Mouse (Mus musculus) CD8-positive naive resting alpha-beta T cell, adult 2 months (primary cell): ENCODE data around the gene Gm28557.
"Not testable (repeated sequence)": the region's sequence is repeated elsewhere in the genome, so short reads cannot be mapped to it uniquely, and the experiment has no call there.

ENCODE experiments used
- DNase-seq, 2 experiments: peaks; one replicate each; pipeline ENCODE4 v3.0.0; 2022; ENCODE audit warnings: low read depth in 2 of 2, low spot score in 2 of 2

Gene Gm28557

DNA sequence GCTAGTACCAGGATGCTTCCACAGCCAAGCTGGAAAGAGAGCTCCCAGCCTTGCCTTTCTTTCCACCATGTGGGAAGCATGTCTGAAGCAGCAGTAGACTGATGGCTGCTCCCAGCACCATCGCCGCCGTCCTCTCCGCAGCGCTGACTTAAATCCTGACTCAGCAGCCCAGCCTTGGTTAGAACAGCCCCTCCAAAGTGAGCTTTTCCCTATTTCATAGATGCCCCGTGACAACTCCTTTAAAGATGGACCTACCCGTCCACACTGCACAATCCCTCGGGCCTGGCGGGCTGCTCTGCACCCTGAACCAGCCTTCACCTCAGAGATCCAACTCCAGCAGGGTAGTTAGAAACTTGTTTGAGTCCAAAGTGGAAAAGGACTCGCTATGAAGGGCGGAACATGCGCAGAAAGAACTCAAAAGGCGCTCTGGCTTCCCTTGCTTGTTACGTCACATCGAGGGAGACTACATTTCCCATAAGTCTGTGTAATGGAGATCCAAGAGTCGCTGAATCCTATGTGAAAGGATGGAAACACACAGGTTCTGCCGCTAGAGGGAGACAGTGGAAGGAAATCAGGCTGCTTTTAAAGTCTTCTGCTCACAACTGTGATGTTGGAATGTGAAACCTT, at the start of gene Gm28557:
Gene Gm28557 (minus strand): TSS at position 411 of the 627 bp plus-strand sequence.
- peak; percentile 83 to 88 for DNase-seq

DNA sequence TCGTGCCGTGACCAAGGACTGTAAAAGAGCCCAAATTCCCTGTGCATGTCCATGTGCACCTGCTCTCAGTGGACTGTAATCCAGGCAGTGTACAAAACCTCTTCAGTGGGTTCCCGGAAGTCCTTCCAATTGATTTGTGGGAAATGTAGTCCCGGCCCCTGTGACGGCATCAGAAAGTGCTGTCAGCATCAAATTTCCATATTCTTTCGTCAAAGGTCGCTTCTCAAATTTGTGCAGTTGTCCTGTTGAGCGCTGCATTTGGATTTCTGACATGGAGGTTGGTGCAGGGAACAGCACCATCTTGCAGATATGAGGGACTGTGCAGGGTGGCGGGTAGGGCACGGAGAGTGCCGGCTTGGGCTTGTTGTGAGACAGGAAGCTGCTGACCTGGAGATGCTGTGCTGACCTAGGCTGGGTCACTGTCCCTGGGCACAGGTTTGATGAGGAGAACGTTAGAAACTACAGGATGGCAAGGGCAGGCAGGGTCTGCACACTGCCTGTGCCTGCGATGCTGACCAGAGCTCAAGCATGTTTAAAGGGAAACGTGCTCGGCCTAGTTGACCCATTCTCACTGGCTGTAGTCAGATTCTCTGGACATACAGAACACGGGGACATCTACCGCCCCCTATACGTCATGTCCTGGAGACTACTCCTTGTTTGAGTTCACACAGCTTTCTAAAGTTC, 19.8 kb upstream of the Gm28557 start:
- peak; percentile 55 to 71 for DNase-seq

DNA sequence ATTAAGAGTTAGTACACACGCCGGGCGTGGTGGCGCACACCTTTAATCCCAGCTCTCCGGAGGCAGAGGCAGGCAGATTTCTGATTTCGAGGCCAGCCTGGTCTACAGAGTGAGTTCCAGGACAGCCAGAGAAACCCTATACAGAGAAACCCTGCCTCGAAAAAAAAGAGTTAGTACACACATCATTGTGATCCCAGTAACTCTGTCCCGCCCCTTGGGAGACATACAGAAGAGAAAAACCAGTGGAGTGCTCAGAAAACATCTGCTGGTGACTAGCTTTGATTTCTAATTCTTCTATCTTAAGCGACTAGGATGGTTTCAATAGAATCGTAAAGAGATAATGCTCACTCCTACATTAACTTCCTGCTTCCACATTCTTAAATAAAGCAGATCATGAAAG, 19.1 kb upstream of the Gm28557 start:
- not testable (repeated sequence) for DNase-seq

DNA sequence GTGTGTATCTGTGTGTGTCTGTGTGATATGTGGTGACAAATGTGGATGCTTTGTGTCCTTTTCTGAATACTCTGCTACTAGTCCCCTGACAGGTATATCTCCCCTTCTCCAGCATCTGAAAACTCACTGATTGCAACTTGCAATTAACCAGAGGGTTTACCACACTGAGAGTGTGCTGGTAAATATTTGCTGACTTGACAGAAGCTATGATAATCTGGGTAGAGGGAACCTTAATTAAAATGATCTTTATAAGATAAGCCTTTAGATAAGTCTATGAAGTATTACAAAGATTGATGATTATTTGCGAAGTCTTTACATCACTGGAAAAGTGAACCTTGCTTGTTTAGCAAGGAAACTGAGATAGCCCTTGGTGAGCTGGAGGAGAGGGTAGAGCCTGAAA, 16.1 kb upstream of the Gm28557 start:
- no peak for DNase-seq

DNA sequence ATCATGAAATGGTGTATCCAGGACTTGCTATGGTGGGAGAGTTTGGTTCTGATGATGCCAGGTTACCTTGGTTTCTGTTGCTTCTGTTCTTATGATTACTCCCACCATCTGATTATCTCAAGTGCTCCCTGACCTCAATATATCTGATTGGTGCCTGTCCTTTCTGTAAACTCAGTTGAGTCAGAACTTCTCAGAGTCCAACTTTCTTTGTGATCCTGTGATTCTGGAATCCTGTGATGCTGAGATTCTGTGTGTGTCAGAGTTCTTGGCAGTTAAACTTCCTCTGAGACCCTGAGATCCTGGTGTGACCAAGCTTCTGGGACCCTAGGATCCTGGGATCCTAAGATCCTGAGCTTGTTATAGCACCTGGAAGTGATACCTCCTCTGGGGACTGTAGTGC, 13.0 kb upstream of the Gm28557 start, which contains the start of gene Zfp759:
Gene Zfp759 (plus strand): TSS at position 301 of the 400 bp plus-strand sequence.
- not testable (repeated sequence) for DNase-seq

DNA sequence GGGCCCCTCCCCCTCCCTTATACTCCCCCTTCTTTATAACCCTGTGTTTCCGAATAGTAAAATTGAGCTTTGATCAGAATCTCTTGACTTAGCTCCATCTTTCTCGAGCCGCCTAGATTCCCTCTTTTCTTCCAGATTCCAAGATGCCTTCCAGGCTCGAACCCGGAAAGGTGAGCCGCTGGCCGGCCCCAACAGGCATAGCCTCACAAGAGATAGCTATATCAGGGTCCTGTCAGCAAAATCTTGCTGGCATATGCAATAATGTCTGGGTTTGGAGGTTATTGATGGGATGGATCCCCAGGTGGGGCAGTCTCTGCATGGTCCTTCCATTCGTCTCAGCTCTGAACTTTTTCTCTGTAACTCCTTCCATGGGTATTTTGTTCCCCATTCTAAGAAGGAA, 7.8 kb upstream of the Gm28557 start, which contains the start of gene Rslcan18:
Gene Rslcan18 (minus strand): TSS at position 101 of the 400 bp plus-strand sequence.
- not testable (repeated sequence) for DNase-seq

DNA sequence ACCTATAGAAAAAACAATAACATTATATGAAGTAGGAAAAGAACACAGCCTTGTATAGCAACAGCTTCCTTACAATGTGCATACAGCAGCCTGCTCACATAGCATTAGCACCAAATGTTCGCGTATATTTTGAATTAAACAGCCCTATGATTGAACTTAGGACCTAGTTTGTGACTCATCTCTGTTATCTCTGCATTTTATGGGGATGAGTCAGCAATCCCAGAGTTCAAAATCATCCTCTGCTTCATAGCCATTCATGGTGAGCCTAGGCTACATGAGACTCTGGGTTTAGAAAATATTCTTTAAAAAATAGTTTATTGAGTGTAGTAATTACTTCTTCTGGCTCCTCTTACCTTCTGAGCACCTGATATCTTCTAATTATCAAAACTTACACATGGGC, 4.9 kb upstream of the Gm28557 start:
- DNase-seq: no peak

DNA sequence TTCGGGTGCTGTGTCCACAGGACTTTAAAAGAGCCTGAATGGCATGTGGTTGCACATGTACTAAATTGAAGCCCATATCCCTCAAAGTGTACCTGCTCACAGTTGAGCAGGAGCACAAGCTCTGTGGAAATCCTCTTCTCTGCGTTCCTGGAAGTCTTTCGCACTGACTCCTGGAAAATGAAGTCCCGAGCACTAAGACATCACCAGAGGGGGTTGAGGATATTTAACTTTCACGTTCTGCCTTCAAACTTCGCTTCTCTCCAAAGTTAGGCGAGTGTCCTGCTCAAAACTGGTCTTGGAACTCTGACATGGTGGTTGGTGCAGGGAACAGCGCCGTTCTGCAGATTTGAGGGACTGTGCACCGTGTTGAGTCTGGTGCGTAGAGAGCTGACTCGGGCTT, 3.7 kb upstream of the Gm28557 start:
- no peak for DNase-seq

DNA sequence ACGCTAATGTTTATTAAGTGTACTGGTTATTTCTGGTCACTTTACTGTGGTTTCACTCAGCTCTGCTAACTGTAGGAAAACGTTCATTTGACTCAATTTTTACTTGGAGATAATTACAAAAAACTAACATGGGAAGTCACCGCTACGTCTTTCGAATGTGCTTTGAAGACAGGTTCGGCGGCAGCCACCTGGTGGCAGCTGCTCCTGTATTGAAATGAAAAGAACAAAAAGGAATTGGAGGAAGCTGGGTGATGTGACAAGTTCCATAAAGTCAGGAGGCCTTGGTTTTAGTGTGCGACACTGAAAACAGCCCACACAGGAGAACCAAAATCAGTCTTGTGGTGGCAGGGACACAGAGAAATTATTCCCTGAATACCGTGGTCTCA, 410 bp upstream of the Gm28557 start:
- DNase-seq: no peak

DNA sequence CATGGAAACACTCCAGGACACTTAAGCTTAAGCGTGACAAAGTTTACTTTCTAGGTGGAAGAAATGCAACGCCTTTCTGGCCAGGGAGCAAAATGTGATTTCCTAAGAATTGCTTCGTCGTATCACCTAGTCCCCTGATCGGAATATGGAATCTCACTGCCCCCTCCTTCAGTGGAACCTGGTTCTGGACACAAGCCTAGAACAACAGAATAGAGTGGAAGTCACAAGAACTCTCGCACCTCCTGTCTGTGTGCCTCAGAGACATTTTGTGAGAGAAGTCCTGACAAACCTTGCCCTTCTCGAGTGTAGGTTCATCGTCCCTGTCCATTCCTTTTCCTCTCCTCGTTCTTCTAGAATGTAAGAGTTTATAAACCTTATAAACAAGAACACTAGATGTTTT, 723 bp downstream of the Gm28557 start:
- no peak for DNase-seq

DNA sequence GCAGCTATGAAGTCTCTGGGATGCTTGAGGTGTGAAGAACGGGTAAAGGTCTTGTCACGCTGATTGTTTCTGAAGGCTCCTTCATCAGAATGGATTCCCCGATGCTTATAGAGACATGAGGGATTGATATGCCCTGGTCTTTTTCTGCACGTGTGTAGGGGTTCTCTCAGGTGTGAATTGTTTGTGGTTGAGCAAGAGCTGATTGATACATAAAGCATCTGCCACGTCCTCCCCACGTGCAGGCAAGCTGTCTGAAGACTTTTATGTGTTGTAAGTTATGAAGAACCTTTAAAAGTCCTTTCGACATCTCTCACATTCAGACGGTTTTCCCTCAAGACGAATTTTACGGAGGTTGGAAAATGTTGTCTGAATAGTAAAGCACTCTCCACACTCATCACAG, 10.5 kb downstream of the Gm28557 start, which contains the start of gene Zfp708:
Gene Zfp708 (minus strand): TSS at position 101 of the 400 bp plus-strand sequence.
- no peak for DNase-seq

DNA sequence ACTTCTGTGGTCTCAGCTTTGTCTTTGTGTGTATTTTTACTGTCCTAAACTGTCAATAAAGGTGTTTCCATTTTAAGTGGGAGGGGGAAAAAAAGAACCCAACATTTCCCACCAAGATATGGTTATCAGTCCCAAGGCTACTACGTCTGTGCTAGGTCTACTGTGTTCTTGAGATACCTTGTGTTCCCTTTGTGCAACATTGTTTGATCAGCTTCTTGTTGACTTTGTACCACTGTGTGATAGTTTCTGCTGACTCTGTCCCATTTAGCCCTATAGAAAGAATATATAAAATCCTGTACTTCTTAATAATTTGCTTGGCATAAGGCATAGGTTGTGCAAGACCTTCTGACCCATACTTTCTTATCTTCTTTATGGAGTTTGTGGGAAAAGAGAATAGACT, 18.2 kb downstream of the Gm28557 start:
- no peak for DNase-seq

DNA sequence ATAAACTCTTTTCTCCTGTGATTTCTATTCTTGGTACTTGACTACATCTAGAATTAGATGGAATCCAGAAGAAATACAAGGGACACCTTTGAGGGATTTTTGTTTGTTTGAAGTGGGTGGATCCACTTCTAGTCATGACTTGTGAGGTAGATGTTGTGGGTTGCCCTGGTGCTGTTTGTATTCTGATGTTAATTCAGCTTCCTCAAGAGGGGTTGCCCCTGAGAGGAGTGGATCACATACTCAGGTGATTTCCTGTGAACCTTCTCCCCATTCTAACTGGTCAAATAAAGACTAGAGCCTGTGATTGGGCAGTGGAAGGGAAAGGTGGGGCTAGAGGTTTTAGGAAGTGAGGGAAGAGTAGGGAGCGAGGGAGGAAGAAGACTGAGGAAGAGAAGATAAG, 26.5 kb downstream of the Gm28557 start:
- no peak for DNase-seq

DNA sequence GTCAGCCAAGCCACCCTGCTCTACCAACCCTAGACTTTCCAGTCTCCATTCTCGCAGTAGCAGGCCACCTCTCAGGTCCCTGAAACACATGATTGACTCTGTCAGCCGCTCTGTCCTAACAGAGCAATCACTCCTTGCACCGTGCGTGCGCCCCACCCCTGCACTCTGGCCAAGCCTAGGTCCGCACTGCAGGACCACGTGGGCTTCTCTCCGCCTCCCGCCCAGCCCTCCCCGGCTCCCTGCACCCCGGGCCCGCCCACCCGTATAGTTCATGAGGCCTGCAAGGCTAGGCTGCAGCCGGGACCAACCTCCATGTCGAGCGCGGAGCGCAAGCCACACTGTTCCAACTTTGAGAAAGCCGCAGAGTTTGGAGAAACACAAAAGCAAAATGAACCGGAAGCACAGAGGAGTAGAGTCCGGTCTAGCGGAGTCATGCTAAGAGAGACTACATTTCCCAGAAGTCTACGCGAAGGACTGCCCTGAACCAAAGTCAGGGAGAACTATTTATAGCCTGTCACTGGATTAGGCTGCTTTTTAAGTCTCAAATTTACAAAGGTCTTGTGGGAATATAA, 27.2 kb downstream of the Gm28557 start:
- DNase-seq: peak; percentile 35 to 55

DNA sequence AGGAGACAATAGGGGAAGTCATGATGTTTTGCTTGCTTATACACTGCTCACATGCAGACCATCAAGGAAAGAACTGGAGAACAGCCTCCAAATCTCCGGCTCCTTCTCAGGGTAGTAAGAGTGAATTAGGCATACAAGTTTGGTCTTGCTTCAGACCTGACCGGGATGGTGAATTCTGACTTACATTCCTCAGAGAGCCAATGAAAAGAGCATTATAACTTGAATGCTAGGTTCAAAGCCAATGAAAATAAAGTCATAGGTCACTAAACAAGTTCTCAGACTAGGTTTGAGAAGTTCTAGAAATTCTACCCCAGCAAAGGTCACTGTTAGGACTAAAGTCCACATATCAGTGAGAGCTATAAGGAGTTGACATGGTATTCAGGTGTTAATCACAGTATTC, 31.2 kb downstream of the Gm28557 start:
- no peak for DNase-seq

DNA sequence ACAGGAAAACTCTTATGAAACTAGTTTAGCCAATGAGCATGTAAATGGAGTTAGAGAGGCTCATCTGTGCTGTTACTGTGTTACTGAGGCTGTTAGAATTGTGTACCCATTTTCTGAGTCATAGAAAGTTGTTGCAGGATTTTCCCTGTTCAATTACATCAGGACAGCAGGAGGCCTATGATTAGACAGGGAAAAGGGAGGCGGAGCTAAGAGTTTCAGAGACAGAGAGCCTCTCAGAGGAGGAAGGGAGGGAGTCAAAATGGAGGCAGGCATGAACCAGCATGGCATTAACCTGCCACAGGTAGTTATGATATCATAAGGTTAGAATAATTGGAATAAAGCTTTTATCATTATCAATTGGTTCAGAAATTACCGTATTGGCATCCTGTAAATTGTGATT, 35.6 kb downstream of the Gm28557 start:
- DNase-seq: no peak

DNA sequence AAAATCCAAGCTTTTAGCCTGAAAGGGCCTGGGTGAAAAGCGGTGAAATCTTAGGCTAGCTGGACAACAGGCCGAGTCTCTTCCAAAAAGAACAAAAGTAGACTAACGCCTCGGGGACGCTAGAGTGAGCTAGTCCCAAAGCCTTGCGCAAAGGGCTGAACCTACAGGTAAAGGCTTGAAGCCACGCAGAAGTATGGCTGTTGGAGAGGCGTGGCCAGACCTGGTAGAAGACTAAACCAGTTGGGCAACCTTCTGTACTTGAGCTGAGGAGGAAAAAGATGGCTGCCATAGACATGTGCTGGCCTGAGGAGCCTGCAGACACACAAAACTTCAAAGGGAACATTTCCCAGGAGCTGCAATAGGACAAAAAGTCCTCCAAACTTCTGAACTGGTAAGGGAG, 43.0 kb downstream of the Gm28557 start:
- no peak for DNase-seq

DNA sequence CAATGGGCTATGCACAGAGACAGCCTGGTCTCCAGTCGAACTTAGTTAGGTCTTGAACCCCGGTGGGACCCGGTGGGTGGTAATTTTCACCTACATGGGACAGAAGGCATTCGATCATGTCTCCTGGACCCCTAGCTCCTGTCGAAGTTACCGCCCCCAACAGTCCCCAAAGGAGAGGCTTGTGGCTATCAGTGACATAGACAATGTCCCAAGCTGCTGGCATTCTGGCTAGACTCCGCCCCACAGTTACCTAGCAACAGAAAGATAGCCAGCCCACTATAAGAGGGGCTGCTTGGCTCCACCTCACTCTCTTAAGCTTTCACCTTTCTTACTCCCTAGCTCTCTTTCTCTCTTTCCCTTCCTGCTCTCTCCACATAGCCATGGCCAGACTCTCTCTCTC, 46.0 kb downstream of the Gm28557 start:
- DNase-seq: no peak

DNA sequence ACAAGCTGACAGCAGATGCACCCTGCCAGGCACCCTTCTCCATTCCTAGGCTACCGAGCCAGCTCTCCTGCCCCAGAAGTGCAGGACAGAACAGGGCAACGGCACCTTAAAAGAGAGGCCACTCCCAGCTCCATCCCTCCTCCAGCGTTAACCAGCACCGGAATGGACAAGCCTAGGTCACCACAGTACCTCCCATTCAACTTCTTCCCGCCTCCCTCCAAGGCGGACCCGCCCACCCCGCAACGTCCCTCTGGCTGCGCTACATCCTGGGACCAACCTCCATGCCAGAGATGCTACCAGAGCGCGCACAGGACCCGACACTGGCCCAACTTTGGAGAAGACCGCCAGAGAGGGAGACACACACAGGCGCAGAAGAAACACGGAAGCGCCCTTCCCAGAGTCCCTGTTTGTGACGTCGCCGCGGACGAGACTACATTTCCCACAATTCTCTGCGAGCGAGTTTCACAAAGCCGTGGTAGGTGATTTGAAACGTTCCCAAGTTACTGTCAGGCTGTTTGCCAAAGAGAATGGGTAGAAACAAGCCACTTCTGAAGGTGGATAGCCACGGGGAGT, 47.5 kb downstream of the Gm28557 start, which contains the start of gene Zfp712:
Gene Zfp712 (minus strand): TSS at position 385 of the 573 bp plus-strand sequence.
- DNase-seq: peak; percentile 68 to 74

DNA sequence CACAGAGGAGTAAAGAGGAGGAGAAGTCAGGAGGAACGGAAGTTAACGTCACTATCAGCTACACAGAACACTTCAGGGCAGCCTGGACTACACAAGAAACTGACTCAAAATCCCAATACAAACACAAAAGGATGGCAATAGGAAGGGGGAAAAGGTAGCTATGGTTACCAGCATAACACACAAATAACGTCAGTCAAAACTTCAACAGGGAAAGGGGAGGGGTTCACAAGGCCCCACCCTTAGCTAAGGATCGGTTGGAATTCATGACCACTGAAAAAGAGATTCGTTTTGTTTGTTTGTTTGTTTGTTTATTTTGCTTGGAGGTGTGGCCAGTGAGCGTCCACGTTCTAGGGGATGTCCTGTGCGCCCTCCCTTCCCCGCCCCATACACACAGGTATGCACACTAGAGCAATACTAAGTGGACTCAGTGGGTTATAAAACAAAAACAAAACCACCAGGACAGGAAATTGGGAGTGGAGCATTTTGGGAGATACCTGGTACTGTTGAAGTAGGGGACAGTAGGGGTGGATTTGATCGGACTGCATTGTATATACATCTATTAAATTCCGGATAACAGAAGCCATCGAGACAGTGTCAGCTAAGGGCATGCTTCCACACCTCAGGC, 48.1 kb downstream of the Gm28557 start:
- no peak for DNase-seq
